Mouse (Mus musculus) limb, embryonic 13.5 days (tissue): ENCODE data around the gene Ntn1. TPM values are rescaled to one million over a fixed set of nuclear protein-coding genes. Genes with fewer than 3 reads are reported as not detected.
A peak's percentile ranks its signal among the peaks of the same experiment; 100 is the strongest.

Experiments used
- ATAC-seq: fragments of 200-750 bp; cut with Nextera tagmentation; 2 replicates; pipeline ENCODE4 v1.8.0; 2017; ENCODE audit warnings: low read depth, moderate number of reproducible peaks, moderate TSS enrichment; ENCODE audit not compliant: low FRiP score
- H3K27ac ChIP-seq: fragments of 300-500 bp; sonication (generic); 2 replicates; pipeline ENCODE4 v1.5.1; 2015; ENCODE audit warnings: inconsistent platforms, mild to moderate bottlenecking, moderate library complexity
- H3K27me3 ChIP-seq: fragments of 300-500 bp; sonication (generic); 2 replicates; pipeline ENCODE4 v1.6.1; 2015; ENCODE audit warnings: mild to moderate bottlenecking, inconsistent platforms
- H3K36me3 ChIP-seq: fragments of 300-500 bp; sonication (generic); 2 replicates; pipeline ENCODE4 v1.6.1; 2015; ENCODE audit warnings: inconsistent platforms, mild to moderate bottlenecking, moderate library complexity
- H3K4me1 ChIP-seq: fragments of 300-500 bp; sonication (generic); 2 replicates; pipeline ENCODE4 v1.6.1; 2015; ENCODE audit warnings: inconsistent platforms
- H3K4me2 ChIP-seq: fragments of 300-500 bp; sonication (generic); replicated peaks from 2 replicates; pipeline ENCODE4 v1.6.1; 2015; ENCODE audit warnings: inconsistent platforms, mild to moderate bottlenecking, moderate library complexity
- H3K4me3 ChIP-seq: fragments of 300-500 bp; sonication (generic); 2 replicates; pipeline ENCODE4 v1.5.1; 2015; ENCODE audit warnings: moderate library complexity, mild to moderate bottlenecking, inconsistent platforms
- H3K9ac ChIP-seq: fragments of 300-500 bp; sonication (generic); 2 replicates; pipeline ENCODE4 v1.6.1; 2015; ENCODE audit warnings: mild to moderate bottlenecking, inconsistent platforms
- H3K9me3 ChIP-seq: fragments of 300-500 bp; sonication (generic); 2 replicates; pipeline ENCODE4 v1.6.1; 2016; ENCODE audit warnings: inconsistent platforms
- WGBS: fragments of 180-500 bp; shearing (Covaris S2); methylation state at CpG from one replicate; pipeline ENCODE4 v1.1.7; 2015; 5-methylcytosine and 5-hydroxymethylcytosine counted together
- polyA plus RNA-seq: library from polyadenylated mRNA; unstranded; fragments of >200 nt; fragmentation: Nextera tagmentation; extraction: Ambion mirVana; gene quantifications from 2 replicates; pipeline ENCODE4 v1.2.1, GENCODE M21; 2015

Gene Ntn1
- polyA plus RNA-seq, 1 experiment from 2014 or later, result 7.0 TPM

GRCm38 (mm10) chr11:68215206-68215912, 185.3 kb downstream of the Ntn1 start:
- Histone ChIP-seq H3K4me1 (peaks cover 88% of the 10 kb centered on the region), H3K9ac (no peak overlapping the region), H3K27ac (no peak overlapping the region), H3K36me3 (no peaks in the 10 kb centered on the region), H3K4me3 (no peak overlapping the region), H3K9me3 (no peaks in the 10 kb centered on the region), H3K4me2 (no peak overlapping the region), H3K27me3 (no peaks in the 10 kb centered on the region)
- ATAC-seq, result no peak
- WGBS, result 35% methylated on average over 6 of the region's 6 CpGs

GRCm38 (mm10) chr11:68214496-68215205, 186.0 kb downstream of the Ntn1 start:
- H3K4me3 ChIP-seq, result no peak overlapping the region
- no peaks in the 10 kb centered on the region for H3K36me3 ChIP-seq
- no peak overlapping the region for H3K27ac ChIP-seq
- ATAC-seq, result no peak
- WGBS, result 79% methylated on average over 9 of the region's 9 CpGs
- H3K9me3 ChIP-seq, result no peaks in the 10 kb centered on the region
- H3K9ac ChIP-seq, result no peak overlapping the region
- H3K4me1 ChIP-seq, result peaks cover 81% of the 10 kb centered on the region
- no peak overlapping the region for H3K4me2 ChIP-seq
- no peaks in the 10 kb centered on the region for H3K27me3 ChIP-seq

- WGBS, result 66% methylated on average over 3 of the region's 3 CpGs
- peaks cover 83% of the 10 kb centered on the region for H3K4me1 ChIP-seq
- no peaks in the 10 kb centered on the region for H3K9me3 ChIP-seq
- H3K27me3 ChIP-seq, result no peaks in the 10 kb centered on the region
- no peak overlapping the region for H3K27ac ChIP-seq
- H3K9ac ChIP-seq, result no peak overlapping the region
- ATAC-seq, result no peak
- no peak overlapping the region for H3K4me2 ChIP-seq
- no peak overlapping the region for H3K4me3 ChIP-seq
- H3K36me3 ChIP-seq, result no peaks in the 10 kb centered on the region
These were observed 186.7 kb downstream of the Ntn1 start for GRCm38 (mm10) chr11:68213896-68214295.

GRCm38 (mm10) chr11:68211924-68212578, 188.6 kb downstream of the Ntn1 start:
- ATAC-seq, result peak; percentile 80
- Histone ChIP-seq H3K36me3 (no peaks in the 10 kb centered on the region), H3K4me2 (no peak overlapping the region), H3K4me3 (no peak overlapping the region), H3K9me3 (no peaks in the 10 kb centered on the region), H3K27ac (peak overlapping the region; percentile 85), H3K27me3 (no peaks in the 10 kb centered on the region), H3K9ac (no peak overlapping the region; the same call in 1 of the 2 replicates), H3K4me1 (peaks cover 76% of the 10 kb centered on the region)
- 27% methylated on average over 8 of the region's 8 CpGs for WGBS

GRCm38 (mm10) chr11:68210714-68211113, 189.9 kb downstream of the Ntn1 start:
- no peak for ATAC-seq
- Histone ChIP-seq H3K4me2 (no peak overlapping the region), H3K27me3 (no peaks in the 10 kb centered on the region), H3K4me3 (no peak overlapping the region), H3K9me3 (no peaks in the 10 kb centered on the region), H3K4me1 (peaks cover 64% of the 10 kb centered on the region), H3K36me3 (no peaks in the 10 kb centered on the region), H3K9ac (no peak overlapping the region), H3K27ac (no peak overlapping the region)
- 91% methylated on average over 5 of the region's 5 CpGs for WGBS

GRCm38 (mm10) chr11:68209506-68209905, 191.1 kb downstream of the Ntn1 start:
- H3K36me3 ChIP-seq, result no peaks in the 10 kb centered on the region
- no peak overlapping the region for H3K27ac ChIP-seq
- no peak overlapping the region for H3K4me2 ChIP-seq
- H3K9ac ChIP-seq, result no peak overlapping the region
- H3K9me3 ChIP-seq, result no peaks in the 10 kb centered on the region
- ATAC-seq, result no peak
- peaks cover 3% of the 10 kb centered on the region; the same call in 1 of the 2 replicates for H3K27me3 ChIP-seq
- H3K4me3 ChIP-seq, result no peak overlapping the region
- 88% methylated on average over 4 of the region's 4 CpGs for WGBS
- H3K4me1 ChIP-seq, result peaks cover 53% of the 10 kb centered on the region

GRCm38 (mm10) chr11:68208582-68208981, 192.0 kb downstream of the Ntn1 start:
- H3K4me2 ChIP-seq, result no peak overlapping the region
- 79% methylated on average over 1 of the region's 1 CpGs for WGBS
- no peaks in the 10 kb centered on the region for H3K9me3 ChIP-seq
- no peaks in the 10 kb centered on the region for H3K36me3 ChIP-seq
- no peak overlapping the region for H3K9ac ChIP-seq
- no peak for ATAC-seq
- H3K4me3 ChIP-seq, result no peak overlapping the region
- no peak overlapping the region; the same call in 1 of the 2 replicates for H3K27ac ChIP-seq
- peaks cover 3% of the 10 kb centered on the region; the same call in 1 of the 2 replicates for H3K27me3 ChIP-seq
- H3K4me1 ChIP-seq, result peaks cover 52% of the 10 kb centered on the region

GRCm38 (mm10) chr11:68208023-68208422, 192.6 kb downstream of the Ntn1 start:
- Histone ChIP-seq H3K27me3 (peaks cover 3% of the 10 kb centered on the region; the same call in 1 of the 2 replicates), H3K4me2 (no peak overlapping the region), H3K4me1 (peaks cover 52% of the 10 kb centered on the region), H3K36me3 (no peaks in the 10 kb centered on the region), H3K27ac (no peak overlapping the region; the same call in 1 of the 2 replicates), H3K9me3 (no peaks in the 10 kb centered on the region), H3K9ac (no peak overlapping the region), H3K4me3 (no peak overlapping the region)
- 81% methylated on average over 2 of the region's 2 CpGs for WGBS
- no peak for ATAC-seq

- peaks cover 3% of the 10 kb centered on the region; the same call in 1 of the 2 replicates for H3K27me3 ChIP-seq
- no peak overlapping the region for H3K9ac ChIP-seq
- no peak overlapping the region for H3K27ac ChIP-seq
- 85% methylated on average over 10 of the region's 10 CpGs for WGBS
- ATAC-seq, result no peak
- H3K4me1 ChIP-seq, result peaks cover 35% of the 10 kb centered on the region
- H3K36me3 ChIP-seq, result no peaks in the 10 kb centered on the region
- H3K4me3 ChIP-seq, result no peak overlapping the region
- H3K4me2 ChIP-seq, result no peak overlapping the region
- H3K9me3 ChIP-seq, result no peaks in the 10 kb centered on the region
These were observed 194.9 kb downstream of the Ntn1 start for GRCm38 (mm10) chr11:68205572-68206229.

- ATAC-seq, result no peak
- H3K27ac ChIP-seq, result no peak overlapping the region
- peaks cover 3% of the 10 kb centered on the region; the same call in 1 of the 2 replicates for H3K27me3 ChIP-seq
- WGBS, result 68% methylated on average over 5 of the region's 5 CpGs
- no peak overlapping the region for H3K9ac ChIP-seq
- no peaks in the 10 kb centered on the region for H3K9me3 ChIP-seq
- peaks cover 48% of the 10 kb centered on the region for H3K4me1 ChIP-seq
- no peak overlapping the region for H3K4me3 ChIP-seq
- H3K4me2 ChIP-seq, result no peak overlapping the region
- H3K36me3 ChIP-seq, result no peaks in the 10 kb centered on the region
These were observed 196.2 kb downstream of the Ntn1 start for GRCm38 (mm10) chr11:68204407-68204806.

GRCm38 (mm10) chr11:68203658-68204315, 196.8 kb downstream of the Ntn1 start:
- no peak overlapping the region for H3K9ac ChIP-seq
- peaks cover 3% of the 10 kb centered on the region; the same call in 1 of the 2 replicates for H3K27me3 ChIP-seq
- 35% methylated on average over 10 of the region's 10 CpGs for WGBS
- no peak for ATAC-seq
- H3K9me3 ChIP-seq, result no peaks in the 10 kb centered on the region
- no peak overlapping the region for H3K27ac ChIP-seq
- H3K36me3 ChIP-seq, result no peaks in the 10 kb centered on the region
- H3K4me2 ChIP-seq, result no peak overlapping the region
- H3K4me3 ChIP-seq, result no peak overlapping the region
- peaks cover 49% of the 10 kb centered on the region for H3K4me1 ChIP-seq
